Mouse (Mus musculus) frontal cortex, postnatal 25 days (tissue): ENCODE measurements at regions not wholly inside any gene's neighbourhood (a gene's known extent, or its start where the extent isn't known, plus 50 kb on each side); places are given as distances from the start of the nearest gene placed in this dataset.

Experiments
- DNase-seq, 2 experiments: peaks; one replicate each; pipeline ENCODE4 v3.0.0; 2022; ENCODE audit warnings: low spot score in 2 of 2

GRCm38 (mm10) chr6:31161445-31162340 is 202.8 kb upstream of the Klf14 start:
- DNase-seq, result no peak

- DNase-seq, result no peak
Measured at GRCm38 (mm10) chr6:31165011-31165410, 206.1 kb upstream of the Klf14 start.

GRCm38 (mm10) chr6:31166347-31166746 is 207.5 kb upstream of the Klf14 start:
- no peak for DNase-seq

GRCm38 (mm10) chr6:31167732-31168131 is 208.9 kb upstream of the Klf14 start:
- no peak for DNase-seq

GRCm38 (mm10) chr6:31168730-31169129 is 209.9 kb upstream of the Klf14 start:
- no peak for DNase-seq

GRCm38 (mm10) chr6:31169343-31169742 is 210.5 kb upstream of the Klf14 start:
- DNase-seq, result no peak

GRCm38 (mm10) chr6:31169868-31170600 is 211.2 kb upstream of the Klf14 start:
- no peak for DNase-seq

GRCm38 (mm10) chr6:31171831-31172569 is 213.1 kb upstream of the Klf14 start:
- DNase-seq, result no peak

- DNase-seq, result no peak
Measured at GRCm38 (mm10) chr6:31175769-31176168, 216.9 kb upstream of the Klf14 start.

GRCm38 (mm10) chr6:31176368-31176767 is 217.5 kb upstream of the Klf14 start:
- DNase-seq, result no peak

- no peak for DNase-seq
Measured at GRCm38 (mm10) chr6:31176831-31177230, 218.0 kb upstream of the Klf14 start.

- DNase-seq, result no peak
Measured at GRCm38 (mm10) chr6:31178201-31178880, 219.5 kb upstream of the Klf14 start.

- DNase-seq, result no peak
Measured at GRCm38 (mm10) chr6:31182284-31182683, 216.3 kb upstream of the Mkln1 start.

GRCm38 (mm10) chr6:31183127-31183526 is 215.4 kb upstream of the Mkln1 start:
- no peak for DNase-seq

GRCm38 (mm10) chr6:31184554-31184953 is 214.0 kb upstream of the Mkln1 start:
- no peak for DNase-seq

- no peak for DNase-seq
Measured at GRCm38 (mm10) chr6:31185151-31185550, 213.4 kb upstream of the Mkln1 start.

GRCm38 (mm10) chr6:31188066-31188465 is 210.5 kb upstream of the Mkln1 start:
- no peak for DNase-seq

GRCm38 (mm10) chr6:31189060-31189459 is 209.5 kb upstream of the Mkln1 start:
- no peak for DNase-seq

GRCm38 (mm10) chr6:31190070-31190469 is 208.5 kb upstream of the Mkln1 start:
- DNase-seq, result no peak

- no peak for DNase-seq
Measured at GRCm38 (mm10) chr6:31190628-31191373, 207.7 kb upstream of the Mkln1 start.

- DNase-seq, result no peak
Measured at GRCm38 (mm10) chr6:31191577-31191976, 207.0 kb upstream of the Mkln1 start.
